Mouse (Mus musculus) kidney, postnatal 4 days (tissue): ENCODE results near the gene 3110040N11Rik.

Experiments
- DNase-seq, 2 experiments: peaks; one replicate each; pipeline ENCODE4 v3.0.0; 2021; ENCODE audit warnings: mixed read lengths in 2 of 2

Gene 3110040N11Rik

DNA sequence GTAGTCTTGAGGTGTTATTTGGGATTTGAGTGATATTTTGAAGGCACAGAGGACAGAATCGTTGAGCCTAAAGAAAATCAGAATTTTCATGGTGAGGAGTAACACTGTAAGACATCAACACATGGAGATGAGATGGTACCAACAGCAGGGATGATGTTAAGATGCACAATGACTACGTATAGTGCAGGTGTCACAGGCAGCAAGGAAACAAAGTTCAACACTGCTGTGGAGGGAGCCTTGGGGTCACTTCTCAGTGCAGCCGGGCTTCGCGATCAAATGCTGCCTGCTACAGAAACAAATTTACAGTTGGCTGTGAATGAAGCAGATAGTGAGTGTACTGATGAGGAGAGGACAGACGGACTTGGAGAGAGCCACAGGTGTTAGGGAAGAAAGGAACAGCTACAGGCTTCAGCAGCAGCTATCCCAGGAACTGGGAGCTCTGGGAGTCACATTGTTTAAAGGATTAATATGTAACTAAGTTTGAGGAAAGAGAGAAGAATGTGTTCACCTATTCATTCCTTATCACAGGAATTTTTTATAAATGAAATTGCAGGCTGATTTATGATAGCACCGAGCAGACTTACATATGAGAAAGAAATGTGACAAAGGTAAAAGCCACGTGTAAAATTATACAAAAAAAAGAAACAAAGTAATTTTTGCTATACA is 50.4 kb downstream of the 3110040N11Rik start:
- DNase-seq: no peak

DNA sequence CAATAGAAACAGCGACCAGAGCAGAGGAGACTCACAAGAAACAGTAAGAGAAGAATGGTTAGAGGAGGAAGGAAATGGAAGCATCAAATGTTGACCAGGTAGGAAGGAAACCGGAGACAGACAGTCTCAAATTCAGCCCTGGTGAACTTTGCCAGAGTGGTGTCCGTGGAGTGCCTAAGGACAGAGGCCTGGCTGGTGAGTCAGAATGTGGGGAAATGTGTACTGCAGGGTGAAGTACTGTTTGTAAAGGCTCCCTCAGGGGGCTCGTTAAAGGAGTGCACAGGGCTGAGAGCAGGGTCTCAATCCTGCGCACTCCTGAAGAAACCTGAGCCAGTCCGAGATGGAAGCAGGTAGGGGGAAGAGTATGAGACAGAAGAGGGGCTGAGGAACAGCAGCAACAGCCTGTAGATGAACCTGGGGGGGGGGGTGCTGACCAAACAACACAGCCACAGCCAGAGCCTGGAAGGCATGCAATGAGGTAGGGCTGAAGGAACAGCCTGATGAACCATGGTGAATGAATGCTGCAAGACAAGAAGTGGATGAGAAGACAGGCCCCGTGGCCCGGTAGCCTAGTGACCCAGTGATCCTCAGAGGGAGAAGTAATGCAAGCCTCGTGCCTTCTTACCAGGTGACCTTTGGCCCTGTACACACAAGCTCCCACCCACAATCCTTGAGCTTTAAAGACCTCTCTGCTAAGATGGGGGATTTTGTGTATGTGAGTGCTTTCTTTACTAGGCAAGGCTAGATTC is 53.8 kb downstream of the 3110040N11Rik start:
- no peak for DNase-seq

DNA sequence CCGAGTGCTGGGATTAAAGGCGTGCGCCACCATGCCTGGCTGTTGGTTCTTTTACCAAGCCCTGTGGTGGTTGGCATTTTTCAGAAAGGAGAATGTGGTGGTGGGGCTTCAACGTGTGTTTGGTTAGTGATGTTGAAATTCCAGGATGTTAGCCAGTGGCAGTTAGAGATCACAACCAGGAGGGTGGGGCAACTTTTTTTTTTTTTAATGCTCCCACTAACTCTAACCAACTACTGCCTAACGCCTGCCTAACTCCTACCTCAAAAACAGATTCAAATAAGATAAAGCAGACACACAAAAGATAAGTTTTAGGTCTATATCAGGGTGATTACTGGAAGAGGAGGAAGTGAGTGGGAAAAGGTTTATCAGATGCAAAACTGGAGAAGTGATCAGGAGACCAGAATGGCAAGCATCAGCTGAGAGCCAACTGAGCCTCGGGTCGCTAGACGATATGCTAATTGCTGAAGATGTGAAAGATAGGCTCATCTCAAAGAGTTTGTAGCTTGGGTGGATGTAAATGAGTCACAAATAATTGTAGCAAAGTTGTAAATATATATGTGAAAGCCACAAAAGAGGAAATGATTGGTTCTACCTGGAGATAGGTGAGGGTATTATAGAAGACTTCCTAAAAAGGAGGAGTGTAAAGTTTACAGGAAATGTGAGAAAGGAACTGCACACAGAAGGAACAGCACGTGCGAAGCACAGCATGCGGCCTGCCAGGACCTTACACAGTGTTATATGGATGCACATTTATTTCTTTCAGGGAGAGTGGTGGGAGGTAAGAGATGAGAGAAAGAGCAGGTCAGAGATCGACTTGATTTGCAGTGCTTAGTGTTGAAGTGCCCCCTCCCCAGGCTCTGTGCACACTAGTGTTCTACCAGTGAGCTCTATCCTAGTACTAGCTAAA is 56.8 kb downstream of the 3110040N11Rik start:
- DNase-seq: no peak
